Mouse (Mus musculus): Measurements from ENCODE around the gene Inpp4b.

- TF ChIP-seq CTCF (IDR thresholded peaks at IDR 0.05; ENCODE audit: borderline replicate concordance, insufficient read depth, low read length) (no peak), POLR2A (IDR thresholded peaks at IDR 0.05; ENCODE audit: low read depth, low read length) (no peak)
Measured at GRCm38 (mm10) chr8:81497646-81498045, 155.3 kb downstream of the Inpp4b start.

All from embryonic fibroblast, embryonic 13.5 days (primary cell).